Mouse (Mus musculus) CH12.LX (cell line): ENCODE measurements around the gene Tspan13.
A peak's percentile ranks its signal among the peaks of the same experiment; 100 is the strongest.

Source experiments
- CTCF ChIP-seq, 2 experiments: IDR thresholded peaks in 1 of 2; conservative IDR thresholded peaks in 1 of 2; 2 replicates each; pipeline ENCODE4 v1.5.1; 2011 to 2012; ENCODE audit warnings: low read depth in 2 of 2, low read length in 2 of 2, improper control_type of control experiment in 1 of 2, inconsistent platforms in 1 of 2, mild to moderate bottlenecking in 1 of 2, moderate library complexity in 1 of 2
- EP300 ChIP-seq: IDR thresholded peaks from 2 replicates; pipeline ENCODE4 v1.6.1; 2011; ENCODE audit warnings: low read length, improper control_type of control experiment
- POLR2A ChIP-seq: IDR thresholded peaks from 2 replicates; pipeline ENCODE4 v1.6.1; 2011; ENCODE audit warnings: low read depth, mild to moderate bottlenecking, improper control_type of control experiment, low read length

- TF ChIP-seq CTCF (conservative IDR thresholded peaks at IDR 0.05 in 1 of 2, IDR thresholded peaks at IDR 0.05 in 1 of 2; ENCODE audit: low read depth in 2 of 2, low read length in 2 of 2): no peak
- TF ChIP-seq POLR2A: no peak
- TF ChIP-seq EP300: peak; percentile 68
Measured at GRCm38 (mm10) chr12:36028968-36029645, 13.2 kb downstream of the Tspan13 start.
